Mouse (Mus musculus): ENCODE data around the gene Slco2b1. TPM values are rescaled to one million over a fixed set of nuclear protein-coding genes. Genes with fewer than 3 reads are reported as not detected.

Slco2b1 gene
- polyA plus RNA-seq, 2 experiments: 0.11 to 0.12 TPM

GRCm38 (mm10) chr7:99690819-99691218 is 20.3 kb downstream of the Slco2b1 start:
- TF ChIP-seq CTCF (IDR thresholded peaks at IDR 0.05; ENCODE audit: low read depth): no peak
- no peak for TF ChIP-seq EP300 (IDR thresholded peaks at IDR 0.05; ENCODE audit: low read depth)
- Histone ChIP-seq H3K9me3 (ENCODE audit: control insufficient read depth, low read length) (no peaks in the 10 kb centered on the region), H3K4me3 (ENCODE audit: insufficient read depth in 1 of 2, low read depth in 2 of 2, low read length in 2 of 2) (no peak overlapping the region), H3K36me3 (replicated peaks; ENCODE audit: control insufficient read depth, insufficient read depth, low read depth) (no peaks in the 10 kb centered on the region), H3K4me2 (ENCODE audit: low read depth) (no peak overlapping the region), H3K4me1 (replicated peaks; ENCODE audit: control insufficient read depth in 2 of 2, insufficient read depth in 2 of 2, low read length in 1 of 2) (no peaks in the 10 kb centered on the region), H3K9ac (replicated peaks) (no peak overlapping the region), H3K27me3 (ENCODE audit: control insufficient read depth, insufficient read depth, low read length) (no peaks in the 10 kb centered on the region), H3K27ac (no peak overlapping the region)
- ATAC-seq (ENCODE audit: insufficient read depth) (no peak), DNase-seq (ENCODE audit: low read depth in 3 of 3, low spot score in 3 of 3) (no peak)
- 59% methylated on average over 7 of the region's 7 CpGs for WGBS (ENCODE audit: insufficient replicate concordance)

- no peaks in the 10 kb centered on the region for H3K9me3 ChIP-seq (ENCODE audit: control insufficient read depth, low read length)
- ATAC-seq (ENCODE audit: insufficient read depth) (no peak), DNase-seq (ENCODE audit: low read depth in 3 of 3, low spot score in 3 of 3) (no peak)
- no peaks in the 10 kb centered on the region for H3K36me3 ChIP-seq (replicated peaks; ENCODE audit: control insufficient read depth, insufficient read depth, low read depth)
- no peaks in the 10 kb centered on the region for H3K27me3 ChIP-seq (ENCODE audit: control insufficient read depth, insufficient read depth, low read length)
- H3K27ac ChIP-seq: no peak overlapping the region
- 59% methylated on average over 4 of the region's 4 CpGs for WGBS (ENCODE audit: insufficient replicate concordance)
- TF ChIP-seq CTCF (IDR thresholded peaks at IDR 0.05; ENCODE audit: low read depth) (no peak), EP300 (IDR thresholded peaks at IDR 0.05; ENCODE audit: low read depth) (no peak)
- no peak overlapping the region for H3K4me3 ChIP-seq (ENCODE audit: insufficient read depth in 1 of 2, low read depth in 2 of 2, low read length in 2 of 2)
- no peak overlapping the region for H3K9ac ChIP-seq (replicated peaks)
- H3K4me2 ChIP-seq (ENCODE audit: low read depth): no peak overlapping the region
- no peaks in the 10 kb centered on the region for H3K4me1 ChIP-seq (replicated peaks; ENCODE audit: control insufficient read depth in 2 of 2, insufficient read depth in 2 of 2, low read length in 1 of 2)
Measured at GRCm38 (mm10) chr7:99684086-99684485, 27.1 kb downstream of the Slco2b1 start.

DNA sequence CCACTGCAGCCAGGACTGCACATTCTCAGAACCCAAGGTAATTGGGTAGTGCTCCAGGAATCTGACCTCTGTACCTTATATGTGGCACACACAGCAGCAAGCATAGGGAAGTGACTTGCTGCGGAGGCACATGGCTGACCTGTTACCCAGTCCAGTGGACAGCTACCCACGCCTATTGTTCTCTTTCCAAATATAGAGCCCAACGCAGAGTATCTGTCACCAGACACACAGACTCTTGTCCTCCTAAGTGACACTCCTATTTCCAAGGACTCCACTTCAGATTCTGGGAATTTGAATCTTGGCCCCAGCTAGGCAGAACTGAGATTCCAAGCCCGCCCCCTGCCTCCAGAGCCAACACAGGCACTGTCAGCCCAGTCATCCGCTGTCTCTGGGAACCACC is 30.4 kb downstream of the Slco2b1 start:
- Histone ChIP-seq H3K36me3 (replicated peaks; ENCODE audit: control insufficient read depth, insufficient read depth, low read depth) (no peaks in the 10 kb centered on the region), H3K27me3 (ENCODE audit: control insufficient read depth, insufficient read depth, low read length) (no peaks in the 10 kb centered on the region), H3K27ac (no peak overlapping the region), H3K9ac (replicated peaks) (no peak overlapping the region), H3K9me3 (ENCODE audit: control insufficient read depth, low read length) (no peaks in the 10 kb centered on the region), H3K4me2 (ENCODE audit: low read depth) (no peak overlapping the region), H3K4me1 (replicated peaks; ENCODE audit: control insufficient read depth in 2 of 2, insufficient read depth in 2 of 2, low read length in 1 of 2) (no peaks in the 10 kb centered on the region), H3K4me3 (ENCODE audit: insufficient read depth in 1 of 2, low read depth in 2 of 2, low read length in 2 of 2) (no peak overlapping the region)
- 64% methylated on average over 5 of the region's 5 CpGs for WGBS (ENCODE audit: insufficient replicate concordance)
- ATAC-seq (ENCODE audit: insufficient read depth) (no peak), DNase-seq (ENCODE audit: low read depth in 3 of 3, low spot score in 3 of 3) (no peak)
- TF ChIP-seq EP300 (IDR thresholded peaks at IDR 0.05; ENCODE audit: low read depth) (no peak), CTCF (IDR thresholded peaks at IDR 0.05; ENCODE audit: low read depth) (no peak)

DNA sequence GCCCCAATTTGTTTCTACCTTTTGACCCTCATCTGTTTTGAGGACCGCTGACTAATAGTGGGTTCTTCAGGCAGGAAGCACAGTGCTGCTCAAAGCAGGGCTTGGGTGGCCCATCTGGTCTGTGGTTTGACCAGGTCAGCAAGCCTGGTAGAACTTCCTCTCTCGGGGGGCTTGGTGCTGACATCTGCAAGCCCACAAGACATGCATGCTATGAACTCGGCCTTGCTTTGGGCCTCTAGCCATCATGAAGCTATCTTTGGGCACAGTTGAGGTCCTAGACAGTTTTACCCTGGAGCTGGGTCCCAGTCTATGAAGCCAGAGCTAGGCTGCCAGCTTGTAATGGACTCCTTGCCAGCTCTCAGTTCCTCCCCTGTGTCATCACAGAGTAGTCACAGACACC is 36.2 kb downstream of the Slco2b1 start:
- Histone ChIP-seq H3K4me3 (ENCODE audit: insufficient read depth in 1 of 2, low read depth in 2 of 2, low read length in 2 of 2) (no peak overlapping the region), H3K9me3 (ENCODE audit: control insufficient read depth, low read length) (no peaks in the 10 kb centered on the region), H3K27ac (no peak overlapping the region), H3K27me3 (ENCODE audit: control insufficient read depth, insufficient read depth, low read length) (no peaks in the 10 kb centered on the region), H3K9ac (replicated peaks) (no peak overlapping the region), H3K36me3 (replicated peaks; ENCODE audit: control insufficient read depth, insufficient read depth, low read depth) (no peaks in the 10 kb centered on the region), H3K4me1 (replicated peaks; ENCODE audit: control insufficient read depth in 2 of 2, insufficient read depth in 2 of 2, low read length in 1 of 2) (peaks cover 0 to 8% of the 10 kb centered on the region in 2 experiments; a peak in 2 of 4 replicates), H3K4me2 (ENCODE audit: low read depth) (no peak overlapping the region)
- DNase-seq (ENCODE audit: low read depth in 3 of 3, low spot score in 3 of 3) (no peak), ATAC-seq (ENCODE audit: insufficient read depth) (no peak)
- 11% methylated on average over 3 of the region's 3 CpGs for WGBS (ENCODE audit: insufficient replicate concordance)
- TF ChIP-seq CTCF (IDR thresholded peaks at IDR 0.05; ENCODE audit: low read depth) (no peak), EP300 (IDR thresholded peaks at IDR 0.05; ENCODE audit: low read depth) (no peak)

DNA sequence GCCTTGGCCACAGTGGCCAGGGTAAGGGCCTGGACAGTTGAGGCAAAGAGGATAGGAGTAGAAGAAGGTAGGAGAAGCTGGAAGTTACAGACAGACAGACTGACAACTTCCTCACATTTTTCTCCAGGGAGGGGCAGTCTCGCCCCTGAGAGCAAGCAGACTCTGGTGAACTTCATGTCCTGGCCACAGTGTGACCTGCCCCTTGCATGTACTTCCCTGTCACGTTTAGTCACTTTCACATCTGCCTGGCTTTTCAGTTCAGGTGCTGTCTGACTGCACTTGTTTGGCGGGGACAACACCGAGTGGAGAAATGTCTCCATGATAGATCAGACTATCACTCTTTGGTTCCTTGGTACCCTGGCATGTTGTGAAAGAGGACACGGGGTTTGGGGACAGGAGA is 36.9 kb downstream of the Slco2b1 start:
- DNase-seq (ENCODE audit: low read depth in 3 of 3, low spot score in 3 of 3) (no peak), ATAC-seq (ENCODE audit: insufficient read depth) (no peak)
- WGBS (ENCODE audit: insufficient replicate concordance): 21% methylated on average over 5 of the region's 5 CpGs
- Histone ChIP-seq H3K4me2 (ENCODE audit: low read depth) (no peak overlapping the region), H3K27me3 (ENCODE audit: control insufficient read depth, insufficient read depth, low read length) (no peaks in the 10 kb centered on the region), H3K9me3 (ENCODE audit: control insufficient read depth, low read length) (no peaks in the 10 kb centered on the region), H3K27ac (no peak overlapping the region), H3K4me1 (replicated peaks; ENCODE audit: control insufficient read depth in 2 of 2, insufficient read depth in 2 of 2, low read length in 1 of 2) (peaks cover 0 to 8% of the 10 kb centered on the region in 2 experiments; a peak in 2 of 4 replicates), H3K4me3 (ENCODE audit: insufficient read depth in 1 of 2, low read depth in 2 of 2, low read length in 2 of 2) (no peak overlapping the region), H3K9ac (replicated peaks) (no peak overlapping the region), H3K36me3 (replicated peaks; ENCODE audit: control insufficient read depth, insufficient read depth, low read depth) (no peaks in the 10 kb centered on the region)
- no peak for TF ChIP-seq EP300 (IDR thresholded peaks at IDR 0.05; ENCODE audit: low read depth)
- TF ChIP-seq CTCF (IDR thresholded peaks at IDR 0.05; ENCODE audit: low read depth): no peak
